Mouse (Mus musculus) gastrocnemius, adult 8-10 months (tissue): ENCODE results near the gene Ctnna2. TPM values are rescaled to one million over a fixed set of nuclear protein-coding genes. Genes with fewer than 3 reads are reported as not detected.

Source experiments
- DNase-seq, 2 experiments: peaks; one replicate each; pipeline ENCODE4 v3.0.0; 2022; ENCODE audit warnings: low spot score in 2 of 2
- total RNA-seq, 4 experiments: library from RNA; stranded (reverse); gene quantifications; 2 replicates each; pipeline ENCODE4 v1.2.4; 2022

The Ctnna2 gene
- total RNA-seq, 4 experiments from 2014 or later, result 0.10 to 0.18 TPM; not detected in 2

DNA sequence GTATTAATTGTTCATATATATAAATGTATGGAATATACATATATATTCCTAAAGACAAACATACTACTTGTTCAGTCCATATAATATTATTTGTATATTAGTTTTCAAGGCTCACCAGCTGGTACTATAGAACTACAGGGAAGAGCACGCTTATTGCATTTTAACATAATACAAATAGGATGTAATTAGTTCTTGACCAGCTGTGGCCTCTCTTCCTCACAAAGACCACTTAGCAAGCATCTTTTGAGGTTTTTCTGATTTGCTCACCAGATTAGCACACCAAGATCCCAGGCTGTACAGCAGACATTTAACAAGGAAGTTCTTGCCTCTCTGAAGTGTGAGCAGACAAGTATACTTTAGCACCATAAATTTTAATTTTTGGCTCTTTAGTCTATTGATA lies 152.0 kb downstream of the Ctnna2 start:
- DNase-seq, result no peak

DNA sequence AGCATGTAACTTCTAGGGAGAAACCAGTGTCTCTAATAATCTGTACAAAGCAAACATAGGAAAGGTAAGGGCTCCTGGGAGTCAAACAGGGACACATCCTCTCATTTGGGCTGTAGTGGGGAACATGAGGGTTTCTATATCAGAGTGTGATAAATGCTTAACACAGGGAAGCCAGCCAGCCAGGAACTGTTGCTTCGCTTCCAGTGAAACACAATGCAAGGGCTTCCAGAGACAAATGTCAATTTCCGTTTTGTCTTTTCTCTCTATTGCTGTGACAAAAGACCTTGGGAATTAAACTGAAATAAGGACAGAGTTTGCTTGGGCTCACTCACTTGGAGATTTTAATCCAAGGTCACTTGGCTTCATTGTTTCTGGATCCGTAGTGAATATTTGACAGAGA lies 162.4 kb downstream of the Ctnna2 start:
- no peak for DNase-seq

DNA sequence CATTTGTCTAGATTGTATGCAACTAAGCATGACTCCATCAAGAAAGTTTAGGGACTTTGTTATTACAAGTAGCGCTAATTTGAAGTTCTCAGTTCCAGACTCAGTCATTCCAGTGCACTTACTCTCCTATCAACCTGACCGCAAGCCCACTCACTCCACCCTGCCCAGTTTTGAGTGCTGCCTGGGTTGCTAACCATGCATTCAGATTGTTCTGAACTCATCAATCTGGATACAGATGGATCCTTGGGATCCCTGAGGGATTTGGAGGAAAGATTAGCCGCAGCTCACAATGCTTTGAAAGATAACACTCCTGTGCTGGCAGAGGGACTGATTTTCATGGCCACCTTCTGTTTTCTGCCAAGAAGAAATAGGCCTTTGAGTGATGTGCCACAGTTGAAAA lies 168.5 kb downstream of the Ctnna2 start:
- no peak for DNase-seq

GRCm38 (mm10) chr6:77802604-77803003 lies 176.9 kb downstream of the Ctnna2 start:
- no peak for DNase-seq

- no peak for DNase-seq
Measured at GRCm38 (mm10) chr6:77783342-77783741, 196.2 kb downstream of the Ctnna2 start.

DNA sequence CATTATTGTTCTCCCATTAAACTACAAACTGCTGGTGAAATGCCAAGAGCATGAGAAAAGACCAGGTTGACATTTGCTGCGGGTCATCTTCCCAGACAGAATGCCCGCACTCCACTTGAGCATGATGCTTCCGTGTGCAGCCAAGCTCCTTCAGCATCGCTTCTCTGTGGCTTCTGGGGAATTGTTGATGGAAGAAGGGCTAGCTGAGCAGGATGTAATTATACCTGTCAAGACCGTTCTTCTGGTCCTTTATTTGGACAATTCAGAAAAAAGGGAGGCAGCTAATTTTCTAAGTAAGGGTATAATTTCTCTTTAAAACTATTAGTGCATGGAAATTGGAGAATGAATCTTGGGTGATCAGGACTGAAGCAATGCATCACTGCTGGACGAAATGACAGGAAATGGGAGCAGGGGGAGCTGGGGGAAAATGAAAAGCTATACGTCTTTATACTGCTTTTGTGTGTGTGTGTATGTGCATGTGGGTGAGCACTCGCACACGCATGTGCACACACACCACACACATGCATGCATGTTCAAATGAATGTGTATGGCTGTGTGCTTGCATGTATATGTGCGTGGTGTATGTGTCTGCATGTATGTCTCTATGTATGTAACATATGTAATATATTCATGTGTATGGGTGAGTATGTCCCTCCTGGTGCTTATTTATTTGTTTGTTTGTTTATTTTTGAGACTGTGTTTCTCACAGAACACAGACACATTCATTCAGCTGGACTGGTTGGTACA lies 211.0 kb downstream of the Ctnna2 start:
- DNase-seq, result no peak

- no peak for DNase-seq
Measured at GRCm38 (mm10) chr6:77758164-77758563, 221.3 kb downstream of the Ctnna2 start.

GRCm38 (mm10) chr6:77745426-77745825 lies 234.1 kb downstream of the Ctnna2 start:
- no peak for DNase-seq

DNA sequence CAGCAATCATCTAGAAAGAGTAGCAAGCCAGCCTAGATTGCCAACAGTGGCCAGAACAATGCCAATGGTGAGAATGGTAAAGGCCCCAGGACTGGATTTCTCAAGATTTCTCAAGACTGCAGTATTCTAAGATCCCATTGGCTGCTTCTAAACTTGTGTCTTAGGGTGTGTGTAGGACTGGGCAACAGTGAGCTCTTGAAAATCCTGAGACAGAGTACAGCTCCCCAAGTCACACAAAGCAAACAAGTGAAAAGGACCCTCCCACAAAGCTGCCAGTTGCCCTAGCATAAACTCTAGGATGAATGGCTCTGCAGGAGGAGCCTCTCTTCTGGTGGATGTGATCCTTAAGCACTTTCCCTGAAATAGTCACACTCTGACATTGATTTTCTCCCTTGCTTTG lies 235.8 kb downstream of the Ctnna2 start:
- DNase-seq, result no peak

DNA sequence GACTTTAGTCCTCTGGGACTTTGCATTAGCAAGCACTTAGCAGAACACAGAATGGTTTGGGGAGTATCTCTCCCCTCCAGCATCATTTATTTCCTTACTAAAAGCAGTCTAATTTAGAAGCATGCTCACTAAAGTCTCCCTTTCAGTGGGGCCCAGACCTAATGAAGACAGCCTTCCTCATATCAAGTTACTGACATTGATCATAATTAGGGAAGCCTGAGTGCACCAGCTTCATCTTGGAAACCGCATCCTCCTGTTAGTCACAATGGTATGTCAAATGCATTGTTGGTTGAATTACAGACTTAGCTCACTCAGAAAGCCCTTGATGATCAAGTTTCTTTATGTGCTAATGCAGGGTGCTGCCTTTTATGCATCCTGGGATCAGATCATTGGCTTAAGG lies 236.5 kb downstream of the Ctnna2 start:
- no peak for DNase-seq

GRCm38 (mm10) chr6:77738640-77739039 lies 240.9 kb downstream of the Ctnna2 start:
- DNase-seq, result no peak

- DNase-seq, result no peak
Measured at GRCm38 (mm10) chr6:77724952-77725299, 254.6 kb downstream of the Ctnna2 start.

DNA sequence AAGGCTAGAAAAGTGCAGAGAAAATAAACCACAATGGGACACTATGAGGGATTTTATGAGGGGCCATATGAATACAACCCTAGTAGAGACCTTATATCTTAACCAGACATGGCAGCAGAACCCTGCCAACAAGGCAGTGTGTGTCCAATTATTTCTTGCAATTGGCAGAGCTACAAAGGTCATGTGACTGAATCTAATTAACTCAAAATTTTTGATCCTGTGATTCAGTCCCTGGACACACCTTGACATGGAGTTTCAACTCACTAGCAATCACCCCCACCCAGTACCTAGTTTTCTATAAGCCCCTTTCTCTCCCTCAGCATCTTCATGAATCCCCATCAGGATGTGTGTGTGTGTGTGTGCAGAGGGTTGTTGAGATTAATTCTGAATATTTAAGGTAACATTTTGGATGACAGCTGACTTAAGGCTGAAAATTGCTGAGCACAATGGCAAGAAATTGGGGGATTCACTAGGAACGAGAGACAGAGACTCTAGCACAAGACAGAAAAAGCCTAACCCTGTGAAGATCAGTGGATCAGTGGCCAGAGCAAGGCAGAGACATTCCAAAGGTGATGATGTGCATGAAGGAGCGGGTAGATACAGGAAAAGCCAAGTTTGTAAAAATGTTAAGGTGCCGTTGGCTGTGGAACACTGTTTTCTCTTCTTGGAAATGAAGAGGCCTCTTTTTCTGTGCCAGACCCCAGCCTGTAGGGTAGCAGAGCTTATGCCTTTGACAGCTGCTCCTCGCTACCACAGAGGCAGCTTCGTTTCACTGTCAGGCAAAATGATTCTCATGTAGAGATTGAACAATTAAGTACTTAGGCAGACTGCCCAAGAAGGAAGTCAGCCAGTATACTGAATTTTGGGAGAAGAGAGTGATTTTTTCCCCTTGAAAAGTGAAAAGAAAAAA lies 255.2 kb downstream of the Ctnna2 start:
- no peak for DNase-seq

- DNase-seq, result no peak
Measured at GRCm38 (mm10) chr6:77694093-77694492, 285.4 kb downstream of the Ctnna2 start.

DNA sequence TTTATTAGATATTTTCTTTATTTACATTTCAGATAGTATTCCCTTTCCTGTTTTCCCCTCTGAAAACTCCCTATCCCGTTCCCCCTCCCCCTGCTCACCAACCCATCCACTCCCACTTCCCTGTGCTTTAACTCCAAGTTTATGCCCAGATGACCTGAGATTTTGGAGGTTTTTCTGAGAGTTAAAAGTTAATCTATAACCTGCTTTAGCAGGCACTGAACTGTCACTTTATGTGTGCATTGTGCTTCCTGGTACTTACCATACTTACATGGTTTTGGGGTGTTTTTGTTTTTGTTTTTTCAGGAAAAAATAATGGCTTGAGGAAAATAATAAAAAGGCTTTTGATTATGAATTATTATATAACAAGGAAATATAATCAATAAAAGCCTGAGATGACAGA lies 292.3 kb downstream of the Ctnna2 start:
- DNase-seq, result no peak

DNA sequence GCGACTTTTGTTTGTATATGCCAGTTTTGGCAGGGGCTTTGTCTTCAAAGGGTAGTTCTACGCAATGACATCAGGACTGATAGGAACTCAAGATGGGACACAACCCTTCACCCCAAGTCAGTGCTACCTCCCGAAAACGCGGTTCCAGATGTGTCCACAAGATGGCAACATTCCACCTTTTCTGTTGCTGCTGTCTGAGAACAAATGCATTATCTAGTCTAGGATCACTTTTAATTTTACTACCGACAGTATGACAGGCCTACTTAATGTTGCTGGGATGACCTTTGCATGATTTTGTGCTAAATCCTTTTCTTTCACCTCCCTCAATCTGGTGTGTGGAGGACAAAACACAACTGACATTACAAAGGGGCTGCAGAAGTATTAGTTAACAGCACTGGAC lies 329.4 kb downstream of the Ctnna2 start:
- DNase-seq, result no peak

DNA sequence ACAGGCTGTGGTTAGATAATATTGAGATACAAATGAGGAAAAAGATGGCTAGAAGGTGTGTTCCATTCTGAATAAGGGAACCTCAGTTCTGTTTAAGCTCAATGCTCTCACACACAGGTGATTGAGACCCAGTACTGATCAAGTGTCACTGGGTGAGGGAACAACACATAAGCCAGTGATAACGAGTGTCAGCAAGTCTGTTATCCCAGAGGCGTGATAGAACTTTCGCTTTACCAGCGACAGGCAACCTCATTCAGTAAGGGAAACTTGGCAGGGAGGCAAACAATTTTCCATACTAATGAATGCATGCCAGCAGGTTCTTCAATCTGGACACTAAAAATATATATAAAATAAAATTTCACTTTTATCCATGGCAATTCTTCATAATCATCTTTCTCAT lies 334.9 kb downstream of the Ctnna2 start:
- DNase-seq, result no peak

DNA sequence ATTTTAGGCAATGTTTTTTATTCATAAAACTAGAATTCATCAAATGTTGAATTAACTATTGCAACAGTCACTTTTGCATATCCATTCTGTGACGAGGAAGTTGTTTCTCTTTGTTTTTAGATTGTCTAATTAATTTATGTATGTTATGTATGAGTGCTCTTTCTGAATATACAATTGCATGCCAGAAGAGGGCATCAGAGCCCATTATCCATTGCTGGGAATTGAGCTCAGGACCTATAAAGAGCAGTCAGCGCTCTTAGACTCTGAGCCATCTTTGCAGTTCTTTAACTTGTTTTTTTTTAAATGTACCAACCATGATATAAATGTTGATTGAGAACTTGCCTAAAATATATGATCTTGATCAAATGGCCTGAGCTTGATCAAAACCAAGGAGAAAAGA lies 340.7 kb downstream of the Ctnna2 start:
- no peak for DNase-seq

- DNase-seq, result no peak
Measured at GRCm38 (mm10) chr6:77633997-77634396, 345.5 kb downstream of the Ctnna2 start.

GRCm38 (mm10) chr6:77628573-77629192 lies 350.8 kb downstream of the Ctnna2 start:
- DNase-seq, result no peak

GRCm38 (mm10) chr6:77604642-77605392 lies 374.7 kb downstream of the Ctnna2 start:
- no peak for DNase-seq

DNA sequence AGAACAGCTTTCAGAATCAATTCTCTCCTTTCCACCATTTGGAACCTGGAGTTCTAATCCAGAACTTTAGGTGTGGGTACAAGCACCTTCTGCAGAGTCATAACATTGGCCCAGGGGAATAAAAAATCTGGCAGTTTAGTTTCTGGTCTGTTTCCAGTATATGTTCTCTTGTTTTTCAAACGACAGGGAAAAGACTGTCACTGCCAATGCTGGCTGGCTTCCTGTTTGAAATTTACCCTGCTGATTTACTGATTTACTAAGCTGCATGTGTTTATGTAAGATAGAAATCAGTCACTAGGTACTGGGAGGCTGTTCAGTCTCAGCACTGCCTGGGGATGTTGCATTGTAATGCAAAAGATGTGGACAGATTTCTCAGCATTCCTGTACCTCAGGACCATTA lies 375.6 kb downstream of the Ctnna2 start:
- DNase-seq, result no peak
